Mouse (Mus musculus) lung, postnatal 0 days (tissue): ENCODE results near the gene Dgki.

Source experiments
- CTCF ChIP-seq: IDR thresholded peaks from 2 replicates; pipeline ENCODE4 v1.5.1; 2016; ENCODE audit warnings: antibody characterized with exemption, mild to moderate bottlenecking
- EP300 ChIP-seq: IDR thresholded peaks from 2 replicates; pipeline ENCODE4 v1.6.1; 2016; ENCODE audit warnings: antibody characterized with exemption, mild to moderate bottlenecking, control low read depth

- no peak for TF ChIP-seq CTCF
- TF ChIP-seq EP300 = no peak
Measured at GRCm38 (mm10) chr6:37267952-37268351, 32.0 kb downstream of the Dgki start.
